Mouse (Mus musculus) CH12.LX (cell line): ENCODE measurements at regions not wholly inside any gene's neighbourhood (a gene's known extent, or its start where the extent isn't known, plus 50 kb on each side); places are given as distances from the start of the nearest gene placed in this dataset.

Experiments used
- CHD2 ChIP-seq: IDR thresholded peaks from 2 replicates; pipeline ENCODE4 v1.6.1; 2011; ENCODE audit warnings: low read length, improper control_type of control experiment
- CTCF ChIP-seq, 2 experiments: IDR thresholded peaks in 1 of 2; conservative IDR thresholded peaks in 1 of 2; 2 replicates each; pipeline ENCODE4 v1.5.1; 2011 to 2012; ENCODE audit warnings: low read depth in 2 of 2, low read length in 2 of 2, improper control_type of control experiment in 1 of 2, inconsistent platforms in 1 of 2, mild to moderate bottlenecking in 1 of 2, moderate library complexity in 1 of 2
- EP300 ChIP-seq: IDR thresholded peaks from 2 replicates; pipeline ENCODE4 v1.6.1; 2011; ENCODE audit warnings: low read length, improper control_type of control experiment
- MEF2A ChIP-seq: IDR thresholded peaks from 2 replicates; pipeline ENCODE4 v1.6.1; 2014; ENCODE audit warnings: low read depth, mild to moderate bottlenecking, inconsistent platforms, low read length, improper control_type of control experiment, borderline replicate concordance
- POLR2A ChIP-seq: IDR thresholded peaks from 2 replicates; pipeline ENCODE4 v1.6.1; 2011; ENCODE audit warnings: low read depth, mild to moderate bottlenecking, improper control_type of control experiment, low read length
- SIN3A ChIP-seq: IDR thresholded peaks from 2 replicates; pipeline ENCODE4 v1.6.1; 2012; ENCODE audit warnings: low read length, improper control_type of control experiment, inconsistent platforms
- SMC3 ChIP-seq: IDR thresholded peaks from 2 replicates; pipeline ENCODE4 v1.6.1; 2011; ENCODE audit warnings: low read depth, low read length, improper control_type of control experiment
- TBP ChIP-seq: conservative IDR thresholded peaks from 2 replicates; pipeline ENCODE4 v1.6.1; 2011; ENCODE audit warnings: low read depth, low read length, improper control_type of control experiment

DNA sequence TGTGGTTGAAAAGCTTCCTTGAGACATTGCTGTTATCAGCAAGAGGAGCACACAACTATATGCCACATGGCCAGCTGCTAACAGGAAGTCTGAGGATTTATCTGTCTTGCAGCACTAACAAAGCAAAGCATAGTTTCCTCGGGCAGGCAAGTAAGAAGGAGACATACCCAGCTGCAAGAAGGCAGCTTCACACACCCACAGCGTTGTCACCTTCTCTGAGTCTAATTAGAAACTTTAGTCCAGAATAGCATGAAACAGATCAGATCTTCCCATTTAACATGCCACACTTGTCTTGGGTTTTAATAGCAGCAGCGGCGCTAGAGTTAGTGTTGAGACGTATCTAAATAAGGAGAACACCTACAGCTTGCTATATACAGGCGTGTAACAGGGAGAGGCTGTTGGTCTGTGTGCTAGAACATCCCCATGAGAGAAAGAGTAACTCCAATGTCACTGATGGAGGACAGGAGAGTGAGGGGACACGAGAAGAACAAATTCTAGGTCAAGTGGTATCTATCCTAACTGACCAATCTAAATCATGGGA lies 322.1 kb upstream of the Syt1 start:
- no peak for TF ChIP-seq CTCF (conservative IDR thresholded peaks at IDR 0.05 in 1 of 2, IDR thresholded peaks at IDR 0.05 in 1 of 2; ENCODE audit: low read depth in 2 of 2, low read length in 2 of 2)
- TF ChIP-seq TBP, result no peak
- no peak for TF ChIP-seq SMC3
- no peak for TF ChIP-seq MEF2A
- no peak for TF ChIP-seq EP300
- no peak for TF ChIP-seq POLR2A
- no peak for TF ChIP-seq SIN3A
- TF ChIP-seq CHD2, result no peak
